23 mouse cellular contexts compared by ENCODE assay signal in genomic region chr5:67419407-67419806, GRCm38 (mm10). TPM values are rescaled to one million over a fixed set of nuclear protein-coding genes. Genes with fewer than 3 reads are reported as not detected.
DNase-seq lines count a peak whose midpoint lies in the region; ATAC-seq lines count a peak whose summit lies in the region.
"Had no signal": no experiment of that assay in that cellular context is flagged by ENCODE, and none has a peak within 500 bp of the region (broad histone marks: within the 10 kb centered on the region; RNA-seq: fewer than 3 reads in every experiment).

No protein-coding gene starts in this region.

- H3K4me1 ChIP-seq in limb, embryonic 10.5 days: peaks cover 10% of the 10 kb centered on the region
- peaks cover 10% of the 10 kb centered on the region for H3K4me1 ChIP-seq in embryonic facial prominence, embryonic 10.5 days
- H3K4me1 ChIP-seq: embryonic facial prominence, embryonic 13.5 days had no signal

- H3K27ac ChIP-seq in limb, embryonic 10.5 days: no peak overlapping the region
- no peak overlapping the region for H3K27ac ChIP-seq in embryonic facial prominence, embryonic 10.5 days (replicated peaks)
- H3K27ac ChIP-seq: embryonic facial prominence, embryonic 13.5 days; forebrain, embryonic 12.5 days; gastrocnemius, adult 2 months; hindbrain, embryonic 14.5 days had no signal

- DNase-seq in 416B (ENCODE audit: low read depth) (peak; percentile 40), A20 (ENCODE audit: low read depth, low spot score) (peak; percentile 20), adipocyte (ENCODE audit: low spot score) (no peak)
- DNase-seq in limb, embryonic 10.5 days (ENCODE audit: low spot score): no peak
- DNase-seq in embryonic facial prominence, embryonic 10.5 days (ENCODE audit: low spot score): no peak
- DNase-seq in thymus, postnatal 25 days: no peak
- DNase-seq: adrenal gland, adult 8-10 months; adrenal gland, postnatal 36 days; cerebellum, adult 2 months; cerebellum, postnatal 10 days; gastrocnemius, adult 2 months; gastrocnemius, postnatal 25 days; heart, adult 11 months; heart, postnatal 36 days had no signal

- H3K36me3 ChIP-seq in limb, embryonic 10.5 days: peaks cover 40% of the 10 kb centered on the region
- H3K36me3 ChIP-seq in embryonic facial prominence, embryonic 10.5 days (replicated peaks): peaks cover 30% of the 10 kb centered on the region
- H3K36me3 ChIP-seq: embryonic facial prominence, embryonic 13.5 days had no signal

- H3K27me3 ChIP-seq in limb, embryonic 10.5 days (ENCODE audit: low read depth, poor library complexity, severe bottlenecking): no peaks in the 10 kb centered on the region
- no peaks in the 10 kb centered on the region for H3K27me3 ChIP-seq in embryonic facial prominence, embryonic 10.5 days (replicated peaks; ENCODE audit: low read depth, poor library complexity, severe bottlenecking)
- H3K27me3 ChIP-seq: embryonic facial prominence, embryonic 13.5 days; forebrain, embryonic 12.5 days; heart, embryonic 15.5 days; Patski had no signal

- ATAC-seq in granulocyte monocyte progenitor cell, adult 5-6 weeks (replicated peaks; ENCODE audit: poor library complexity, severe bottlenecking): peak; percentile 82
- peak; percentile 82 for ATAC-seq in megakaryocyte progenitor cell, adult 5-6 weeks (replicated peaks; ENCODE audit: poor library complexity)
- ATAC-seq: forebrain, embryonic 16.5 days; intestine, embryonic 16.5 days; Patski had no signal

- H3K9me3 ChIP-seq in limb, embryonic 10.5 days (replicated peaks): no peaks in the 10 kb centered on the region
- H3K9me3 ChIP-seq in embryonic facial prominence, embryonic 10.5 days: no peaks in the 10 kb centered on the region
- H3K9me3 ChIP-seq: embryonic facial prominence, embryonic 13.5 days; forebrain, embryonic 12.5 days; heart, embryonic 15.5 days had no signal

- 83% methylated on average over 4 of the region's 4 CpGs for WGBS in limb, embryonic 10.5 days
- WGBS in embryonic facial prominence, embryonic 10.5 days: 83% methylated on average over 4 of the region's 4 CpGs

- H3K4me3 ChIP-seq in limb, embryonic 10.5 days: no peak overlapping the region
- H3K4me3 ChIP-seq in embryonic facial prominence, embryonic 10.5 days: no peak overlapping the region
- H3K4me3 ChIP-seq: embryonic facial prominence, embryonic 13.5 days; forebrain, embryonic 12.5 days; gastrocnemius, adult 2 months; heart, embryonic 15.5 days had no signal

RNA-seq across cellular contexts. Expression of gene Bend4, which starts 8.7 kb away (rescaled TPM):
- 0.85 and 1.0 TPM in 2 replicates for total RNA-seq in granulocyte monocyte progenitor cell, adult 5-6 weeks (2014; fragmentation: Nextera tagmentation)
- total RNA-seq in granulocyte monocyte progenitor cell, adult 5-6 weeks (2017): 0.72 and 1.3 TPM in 2 replicates
- total RNA-seq in megakaryocyte progenitor cell, adult 5-6 weeks (2015): 1.1 and 1.5 TPM in 2 replicates
- total RNA-seq in megakaryocyte progenitor cell, adult 5-6 weeks (2017): 1.4 and 1.6 TPM in 2 replicates
- 15.3 and 18.2 TPM in 2 replicates for polyA plus RNA-seq in limb, embryonic 10.5 days (2016; fragmentation: Nextera tagmentation; extraction: Ambion mirVana)
- polyA plus RNA-seq in embryonic facial prominence, embryonic 10.5 days (2016; fragmentation: Nextera tagmentation; extraction: Ambion mirVana): 10.5 and 12.2 TPM in 2 replicates

Comparison
In these comparisons a context has a peak if more than half of its experiments do, and no peak if none do; other contexts are left out.
1. DNase-seq: peak in 416B (single experiment) and A20 (single experiment); none in limb, embryonic 10.5 days (single experiment), adipocyte (single experiment), embryonic facial prominence, embryonic 10.5 days (single experiment) and thymus, postnatal 25 days (single experiment).